Mouse (Mus musculus) ES-E14 (cell line): ENCODE results near the gene Pip4k2a.

Source experiments
- CHD2 ChIP-seq: IDR thresholded peaks from 2 replicates; pipeline ENCODE4 v1.6.1; 2014; ENCODE audit warnings: mild to moderate bottlenecking, low read depth, low read length, inconsistent platforms
- HCFC1 ChIP-seq: IDR thresholded peaks from 2 replicates; pipeline ENCODE4 v1.6.1; 2012; ENCODE audit warnings: low read length, inconsistent platforms, borderline replicate concordance; ENCODE audit not compliant: insufficient read depth
- MAFK ChIP-seq: IDR thresholded peaks from 2 replicates; pipeline ENCODE4 v1.6.1; 2014; ENCODE audit warnings: mild to moderate bottlenecking, low read depth, low read length, inconsistent platforms; ENCODE audit not compliant: insufficient read depth
- ZC3H11A ChIP-seq: IDR thresholded peaks from 2 replicates; pipeline ENCODE4 v1.6.1; 2012; ENCODE audit warnings: low read depth, mild to moderate bottlenecking, inconsistent platforms, low read length, borderline replicate concordance
- ZNF384 ChIP-seq: IDR thresholded peaks from 2 replicates; pipeline ENCODE4 v1.6.1; 2012; ENCODE audit warnings: low read depth, low read length, inconsistent platforms

- TF ChIP-seq MAFK (no peak), ZC3H11A (no peak), HCFC1 (no peak), ZNF384 (no peak), CHD2 (no peak)
Measured at GRCm38 (mm10) chr2:18965950-18966349, 32.0 kb downstream of the Pip4k2a start.
